Comparison of ENCODE assay signal across 18 mouse cellular contexts in the genomic region with DNA sequence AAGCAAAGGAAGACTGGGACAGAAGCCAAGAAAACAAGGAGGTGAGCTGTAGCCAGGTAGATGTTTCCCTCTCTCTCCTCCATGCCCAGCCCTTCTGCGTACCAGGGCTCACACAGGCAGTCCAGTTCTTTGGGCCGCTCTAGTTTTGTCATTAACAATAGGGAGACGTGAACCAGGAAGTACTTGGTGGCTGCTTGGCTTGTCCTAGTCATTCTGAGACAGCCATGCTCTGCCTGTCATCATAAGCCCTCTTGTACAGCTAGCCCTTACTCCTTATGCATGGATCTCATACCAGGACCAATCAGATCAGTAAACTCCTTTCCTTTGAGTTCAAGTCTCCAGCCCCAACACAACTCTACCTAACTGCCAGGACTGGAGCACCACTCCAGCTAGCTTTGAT. TPM values are rescaled to one million over a fixed set of nuclear protein-coding genes. Genes with fewer than 3 reads are reported as not detected.
"Had no signal": no experiment of that assay in that cellular context is flagged by ENCODE, and none has a peak within 500 bp of the region (broad histone marks: within the 10 kb centered on the region; RNA-seq: fewer than 3 reads in every experiment).

No protein-coding gene starts in this region.

- H3K4me2 ChIP-seq: liver, embryonic 13.5 days; midbrain, embryonic 11.5 days had no signal

- H3K27me3 ChIP-seq: liver, embryonic 13.5 days had no signal

- H3K9ac ChIP-seq: liver, embryonic 13.5 days had no signal

- H3K27ac ChIP-seq: liver, embryonic 13.5 days; stomach, postnatal 0 days had no signal

- H3K36me3 ChIP-seq: liver, embryonic 13.5 days had no signal

- DNase-seq: kidney, adult 9 months; kidney, postnatal 14 days; kidney, postnatal 4 days; liver, embryonic 13.5 days; lung, adult 2 months; lung, postnatal 14 days; lung, postnatal 4 days; midbrain, embryonic 14.5 days; right cerebral cortex, postnatal 4 days; thymus, adult 2 months; thymus, postnatal 14 days had no signal

- H3K4me3 ChIP-seq: liver, embryonic 13.5 days had no signal

- H3K4me1 ChIP-seq: liver, embryonic 13.5 days had no signal

RNA-seq across cellular contexts. Expression of gene Dynlrb2, which starts 48.0 kb away (rescaled TPM):
- total RNA-seq: liver, adult 2 months; megakaryocyte-erythroid progenitor cell, adult 5-6 weeks had no signal
- polyA plus RNA-seq: limb, embryonic 11.5 days; liver, adult 2 months; liver, embryonic 13.5 days; liver, embryonic 16.5 days; stomach, embryonic 14.5 days had no signal
